Mouse (Mus musculus) ovary, postnatal 14 days (tissue): ENCODE measurements around the gene Sstr2.
"Not testable (repeated sequence)": the region's sequence is repeated elsewhere in the genome, so short reads cannot be mapped to it uniquely, and the experiment has no call there.

Experiments
- DNase-seq: peaks from one replicate; pipeline ENCODE4 v3.0.0; 2022; ENCODE audit warnings: low spot score

Gene Sstr2

DNA sequence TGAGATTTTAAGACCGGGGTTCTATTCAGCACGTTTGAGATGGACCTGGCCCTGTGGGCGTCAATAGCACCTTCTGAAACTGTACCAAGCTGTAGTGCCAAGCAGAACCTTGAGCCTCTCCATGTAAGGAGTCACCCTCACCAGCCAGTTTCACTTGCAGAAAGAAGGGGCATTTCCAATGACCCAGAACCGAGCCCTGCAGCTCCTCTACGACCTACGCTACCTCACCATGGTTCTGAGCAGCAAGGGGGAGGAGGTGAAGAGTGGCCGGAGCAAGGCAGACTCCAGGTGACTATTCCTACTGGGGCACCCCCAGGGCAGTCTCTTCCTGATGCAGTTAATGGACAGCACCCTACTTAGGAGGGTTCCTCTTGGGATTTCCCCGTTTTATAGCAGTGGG, 39.2 kb downstream of the Sstr2 start:
- DNase-seq = no peak

DNA sequence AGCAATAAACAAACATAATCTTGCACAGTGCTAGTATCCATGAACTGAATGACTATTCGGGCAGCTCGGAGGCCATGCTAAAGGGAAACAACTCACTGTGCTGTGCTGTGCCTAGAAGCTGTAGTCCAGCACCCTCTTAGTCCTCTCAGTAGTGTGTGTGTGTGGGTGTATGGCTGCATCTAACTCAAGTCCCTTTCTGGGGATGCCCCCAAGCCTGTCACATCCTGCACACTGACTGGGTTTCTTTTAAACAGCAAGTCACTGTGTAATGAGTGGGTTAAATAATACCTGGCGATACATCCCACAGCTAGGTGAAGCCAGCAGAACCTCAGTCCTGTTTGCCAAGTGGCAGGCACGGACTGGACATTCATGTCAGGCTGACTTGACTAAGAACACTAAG, 39.6 kb downstream of the Sstr2 start:
- DNase-seq = no peak

DNA sequence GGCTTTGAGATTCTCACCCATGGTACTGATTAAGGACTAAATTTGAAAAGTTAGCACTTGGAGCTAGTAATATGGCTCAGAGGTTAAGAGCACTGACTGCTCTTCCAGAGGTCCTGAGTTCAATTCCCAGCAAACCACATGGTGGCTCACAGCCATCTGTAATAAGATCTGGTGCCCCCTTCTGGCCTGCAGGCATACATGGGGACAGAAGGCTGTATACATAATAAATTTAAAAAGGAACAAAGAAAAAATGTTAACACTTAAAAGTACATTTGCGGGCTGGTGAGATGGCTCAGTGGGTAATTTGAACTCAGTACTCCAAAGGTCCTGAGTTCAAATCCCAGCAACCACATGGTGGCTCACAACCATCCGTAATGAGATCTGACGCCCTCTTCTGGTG, 41.1 kb downstream of the Sstr2 start:
- not testable (repeated sequence) for DNase-seq

DNA sequence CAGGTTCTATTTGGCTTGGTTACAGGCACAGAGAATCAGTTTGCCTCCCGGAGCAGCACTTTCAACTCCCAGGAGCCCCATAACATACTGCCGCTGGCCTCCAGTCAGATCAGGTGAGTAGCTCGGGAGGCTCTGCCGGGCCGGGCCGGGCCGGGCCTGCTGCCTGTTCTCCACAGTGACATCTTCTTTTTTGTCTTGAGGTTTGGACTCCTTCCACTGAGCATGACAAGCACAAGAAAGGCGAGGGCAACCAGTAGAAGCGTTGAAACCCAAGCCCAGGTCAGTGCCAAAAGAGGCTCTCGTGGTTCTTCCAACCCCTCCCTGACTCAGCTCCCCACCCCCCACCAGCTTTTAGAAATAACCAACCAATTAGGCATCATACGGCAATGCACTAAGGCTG, 41.8 kb downstream of the Sstr2 start:
- DNase-seq = no peak

DNA sequence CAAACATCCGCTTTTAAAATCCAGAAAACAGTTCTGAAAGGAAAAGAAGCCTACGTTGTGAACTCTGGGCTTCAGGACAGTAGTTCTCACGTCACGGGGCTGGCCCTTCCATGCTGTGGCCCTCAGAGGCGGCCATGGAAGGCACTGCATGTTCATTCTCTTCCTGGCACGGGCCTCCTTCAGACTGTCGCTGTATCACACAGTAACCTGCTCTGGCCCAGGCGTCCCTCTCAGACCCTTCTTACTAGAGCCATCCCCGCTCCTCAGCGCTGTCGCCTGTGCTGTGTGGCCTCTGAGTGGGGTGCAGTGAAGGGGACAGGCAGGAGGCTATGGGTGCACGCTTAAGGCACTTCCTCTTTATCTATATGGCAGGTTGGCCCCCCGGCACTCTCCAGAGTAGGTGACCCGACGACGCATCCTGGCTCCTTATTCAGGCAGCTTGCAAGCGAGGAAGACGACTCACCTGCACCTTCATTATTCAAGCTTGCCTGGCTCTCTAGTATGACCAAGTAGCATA, 42.8 kb downstream of the Sstr2 start:
- no peak for DNase-seq

DNA sequence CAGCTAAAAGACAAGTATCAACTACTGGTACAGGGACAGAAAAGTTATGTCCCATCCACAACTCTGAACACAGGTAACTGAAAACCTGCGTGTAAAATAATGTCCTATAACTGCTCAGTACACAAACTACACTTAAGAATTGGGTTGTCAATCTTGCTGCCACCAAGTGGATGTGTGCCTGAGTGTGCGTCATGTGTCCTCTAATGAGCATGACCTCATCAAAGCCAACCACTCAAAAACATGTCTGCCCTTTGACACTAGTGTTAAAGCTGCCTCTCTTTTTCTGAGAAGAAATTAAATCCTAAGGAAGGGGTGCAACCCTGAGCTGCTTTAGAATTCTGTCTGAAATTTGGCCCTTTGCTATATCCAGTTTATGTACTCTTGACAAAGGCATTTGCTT, 45.1 kb downstream of the Sstr2 start:
- no peak for DNase-seq

DNA sequence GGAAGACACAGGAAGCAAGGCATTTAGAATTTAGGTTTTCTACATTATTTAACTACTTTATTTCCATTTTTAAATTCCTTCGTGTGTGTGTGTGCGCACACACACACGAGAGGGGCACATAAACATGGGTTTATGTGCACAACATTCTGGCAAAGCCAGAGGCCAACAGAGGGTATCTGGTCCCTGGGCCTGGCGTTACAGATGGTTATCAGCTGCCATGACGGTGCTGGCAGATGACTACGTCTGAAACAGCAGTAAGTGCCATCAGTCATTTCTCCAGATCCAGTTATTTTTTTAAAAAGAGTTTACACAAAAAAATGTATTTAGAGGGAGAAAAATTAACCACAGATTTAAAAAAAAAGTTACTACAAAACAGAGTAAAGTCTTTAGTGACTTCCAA, 47.1 kb downstream of the Sstr2 start:
- DNase-seq = no peak

DNA sequence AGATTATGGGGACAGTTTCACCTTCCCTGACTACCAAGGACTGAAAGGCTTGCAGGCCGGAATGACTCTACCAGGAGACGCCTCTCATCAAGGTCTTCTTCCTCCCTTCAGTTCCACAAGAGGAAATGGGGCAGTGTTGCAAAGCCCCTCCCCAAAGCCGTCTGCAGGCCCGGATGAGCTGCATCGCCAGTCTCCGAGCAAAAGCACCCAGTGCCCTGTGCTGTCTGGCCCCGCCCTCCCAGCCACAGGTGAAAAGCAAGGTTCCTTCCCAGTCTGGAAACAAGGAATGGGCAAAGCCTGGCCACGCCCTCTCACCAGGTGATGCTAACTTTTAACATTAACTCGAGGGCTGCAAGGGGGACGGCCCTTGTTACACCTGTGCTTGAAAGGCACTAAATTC, 47.5 kb downstream of the Sstr2 start:
- DNase-seq = no peak

DNA sequence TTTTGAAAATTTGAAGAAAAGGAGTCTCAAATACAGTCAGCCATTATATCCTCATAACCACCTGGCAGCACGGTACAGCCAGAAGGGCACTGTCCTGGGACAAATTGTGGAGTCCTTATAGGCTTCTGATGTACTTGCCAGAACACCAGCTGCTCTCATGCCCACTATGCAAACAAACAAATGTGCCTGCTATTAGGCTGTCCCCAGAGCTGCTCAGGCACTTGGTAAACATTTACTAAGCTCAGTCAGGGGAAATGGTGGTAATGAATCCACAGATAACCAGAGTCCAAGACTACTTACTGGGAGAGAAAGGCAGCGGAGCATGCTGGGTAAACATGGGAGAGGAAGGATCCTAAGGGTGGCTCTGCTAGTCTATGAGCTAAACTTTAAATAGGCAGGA, 48.0 kb downstream of the Sstr2 start:
- no peak for DNase-seq

DNA sequence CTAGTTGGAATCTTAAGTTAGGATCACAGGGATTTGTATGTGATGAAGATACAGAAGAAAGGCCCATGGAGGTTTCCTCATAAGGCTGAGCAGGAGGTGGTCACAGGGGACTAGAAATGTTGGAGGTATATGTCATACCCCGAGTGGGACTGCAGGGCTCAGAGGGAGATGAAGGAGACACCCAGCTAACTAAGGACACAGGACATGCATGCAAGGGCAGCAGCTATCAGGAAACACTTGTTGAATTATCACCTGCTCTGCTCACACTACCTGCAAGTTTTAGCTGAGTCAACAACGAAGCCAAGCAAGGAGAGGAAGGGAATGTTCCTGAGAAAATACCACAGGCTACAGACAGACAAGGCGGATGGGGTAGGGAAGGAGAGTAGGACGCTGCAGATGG, 48.6 kb downstream of the Sstr2 start:
- DNase-seq = no peak

DNA sequence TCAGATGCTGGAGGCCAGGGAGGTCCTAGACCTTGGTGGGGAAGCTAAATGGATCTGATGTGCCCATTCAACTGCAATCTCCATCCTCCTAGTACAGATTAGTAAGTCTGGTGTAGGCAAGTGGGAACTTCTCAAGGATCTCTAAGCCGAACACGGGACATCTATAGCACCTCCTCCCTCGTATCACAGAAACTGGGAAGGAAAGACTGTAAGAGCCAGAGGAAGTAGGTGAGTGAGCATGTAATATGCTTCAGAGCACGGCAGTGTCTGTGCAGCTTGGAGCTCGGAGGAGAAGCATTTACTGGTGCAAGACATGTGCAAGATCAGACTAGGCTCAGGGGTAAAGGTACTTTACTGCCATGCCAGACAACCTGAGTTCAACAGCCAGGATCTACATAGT, 49.7 kb downstream of the Sstr2 start:
- DNase-seq = no peak

DNA sequence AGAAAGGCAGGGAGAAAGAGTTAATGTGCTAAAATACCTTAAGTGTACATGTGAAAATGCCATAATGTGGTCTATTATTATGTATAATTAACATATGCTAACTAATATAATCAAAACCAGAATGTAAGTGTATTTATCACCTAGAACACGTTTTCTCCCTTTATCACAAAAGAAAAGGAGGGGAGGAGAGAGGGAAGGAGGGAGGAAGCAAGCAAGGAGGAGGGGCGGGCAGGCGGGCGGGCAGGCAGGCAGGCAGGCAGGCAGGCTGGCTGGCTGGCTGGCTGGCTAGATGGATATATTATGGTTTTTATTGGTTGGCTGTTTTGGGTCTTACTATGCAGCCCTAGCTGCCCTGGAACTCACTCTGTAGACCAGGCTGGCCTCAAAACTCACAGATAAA, 50.6 kb downstream of the Sstr2 start:
- DNase-seq = no peak

DNA sequence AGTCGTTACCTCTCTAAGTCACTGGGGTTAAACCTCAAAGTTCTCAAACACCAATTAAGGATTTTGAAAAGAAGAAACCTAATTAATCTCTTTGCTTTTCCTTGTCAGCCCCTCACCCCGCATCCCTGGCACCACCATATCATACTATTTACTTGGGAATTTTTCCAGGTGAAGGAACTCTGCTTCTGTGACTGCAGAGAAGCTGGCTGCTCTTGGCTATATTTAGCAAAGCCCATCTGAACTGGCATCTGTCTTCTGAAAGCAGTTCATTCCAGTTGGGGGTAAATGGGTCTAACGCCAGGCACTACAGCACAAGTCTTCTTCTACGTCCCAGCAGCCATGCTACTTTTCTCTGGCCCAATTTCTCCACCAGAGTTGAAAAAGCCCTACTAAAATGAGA, 54.5 kb downstream of the Sstr2 start:
- no peak for DNase-seq

DNA sequence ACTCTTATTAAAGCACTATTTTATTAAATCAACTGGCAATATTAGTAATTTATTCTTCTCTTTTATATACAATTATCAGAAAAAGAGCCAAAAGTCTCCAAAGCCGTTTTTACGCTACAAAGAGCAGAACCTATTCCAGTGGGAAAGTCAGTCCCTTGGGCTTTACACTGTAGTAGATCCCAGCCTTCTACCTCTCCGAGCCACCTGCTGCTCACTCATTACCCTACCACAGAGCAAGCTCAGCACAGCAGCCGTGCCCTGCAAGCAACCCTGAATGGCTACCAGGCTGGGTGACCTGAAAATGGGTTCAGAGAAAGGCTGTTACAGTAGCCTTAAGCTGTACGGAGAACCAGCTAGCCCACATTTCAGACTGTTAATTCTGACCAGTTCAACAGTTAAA, 55.5 kb downstream of the Sstr2 start:
- no peak for DNase-seq
